Mouse (Mus musculus) stomach, postnatal 0 days (tissue): ENCODE data around the gene Neil1. TPM values are rescaled to one million over a fixed set of nuclear protein-coding genes. Genes with fewer than 3 reads are reported as not detected.

Experiments used
- ATAC-seq: fragments of 200-750 bp; cut with Nextera tagmentation; 2 replicates; pipeline ENCODE4 v1.8.0; 2017; ENCODE audit not compliant: low FRiP score, low TSS enrichment
- DNase-seq: peaks from one replicate; pipeline ENCODE4 v3.0.0-alpha.2; 2016; ENCODE audit warnings: low spot score
- H3K27ac ChIP-seq: fragments of 300-500 bp; sonication (generic); replicated peaks from 2 replicates; pipeline ENCODE4 v1.5.1; 2014; ENCODE audit warnings: mild to moderate bottlenecking, control low read depth
- H3K27me3 ChIP-seq: fragments of 300-500 bp; sonication (generic); 2 replicates; pipeline ENCODE4 v1.6.1; 2014; ENCODE audit warnings: low read length; ENCODE audit not compliant: control insufficient read depth, insufficient read depth
- H3K36me3 ChIP-seq: fragments of 300-500 bp; sonication (generic); 2 replicates; pipeline ENCODE4 v1.6.1; 2014; ENCODE audit warnings: low read length, mixed read lengths; ENCODE audit not compliant: control insufficient read depth, insufficient read depth
- H3K4me1 ChIP-seq: fragments of 300-500 bp; sonication (generic); replicated peaks from 2 replicates; pipeline ENCODE4 v1.6.1; 2014; ENCODE audit warnings: antibody characterized with exemption; ENCODE audit not compliant: control insufficient read depth, insufficient read depth
- H3K4me2 ChIP-seq: fragments of 300-500 bp; sonication (generic); replicated peaks from 2 replicates; pipeline ENCODE4 v1.6.1; 2014; ENCODE audit warnings: low read depth, mild to moderate bottlenecking, control low read depth, moderate library complexity
- H3K4me3 ChIP-seq: fragments of 300-500 bp; sonication (generic); 2 replicates; pipeline ENCODE4 v1.5.1; 2014; ENCODE audit warnings: low read depth, low read length, control low read depth
- H3K9ac ChIP-seq: fragments of 300-500 bp; sonication (generic); 2 replicates; pipeline ENCODE4 v1.6.1; 2014; ENCODE audit warnings: mild to moderate bottlenecking, low read length, control low read depth, mixed read lengths
- H3K9me3 ChIP-seq: fragments of 300-500 bp; sonication (generic); 2 replicates; pipeline ENCODE4 v1.6.1; 2016; ENCODE audit warnings: low read length; ENCODE audit not compliant: control insufficient read depth
- CTCF ChIP-seq: IDR thresholded peaks from 2 replicates; pipeline ENCODE4 v1.5.1; 2016; ENCODE audit warnings: antibody characterized with exemption, low read depth, mild to moderate bottlenecking, moderate library complexity
- EP300 ChIP-seq: optimal IDR thresholded peaks from 2 replicates; pipeline ENCODE3; 2016; ENCODE audit warnings: antibody characterized with exemption
- WGBS: fragments of 180-500 bp; shearing (Covaris S2); extraction: QIAGEN DNeasy Blood & Tissue Kit; methylation state at CpG from one replicate; pipeline ENCODE4 v1.1.7; 2014; 5-methylcytosine and 5-hydroxymethylcytosine counted together
- polyA plus RNA-seq: library from polyadenylated mRNA; unstranded; fragments of >200 nt; fragmentation: Nextera tagmentation; extraction: Ambion mirVana; gene quantifications from 2 replicates; pipeline ENCODE4 v1.2.1, GENCODE M21; 2015

Gene Neil1
- polyA plus RNA-seq, 1 experiment from 2014 or later, result 4.7 TPM

- WGBS, result 86% methylated on average over 8 of the region's 8 CpGs
- ATAC-seq, result no peak
- TF ChIP-seq CTCF (no peak), EP300 (no peak)
Observed at GRCm38 (mm10) chr9:57144830-57145229, 3.3 kb downstream of the Neil1 start.

GRCm38 (mm10) chr9:57143212-57143611 is 4.9 kb downstream of the Neil1 start:
- Histone ChIP-seq H3K9me3 (no peaks in the 10 kb centered on the region), H3K27me3 (no peaks in the 10 kb centered on the region), H3K9ac (no peak overlapping the region), H3K36me3 (peaks cover 4% of the 10 kb centered on the region; the same call in 1 of the 2 replicates), H3K27ac (no peak overlapping the region), H3K4me1 (peaks cover 3% of the 10 kb centered on the region; the same call in 1 of the 2 replicates), H3K4me3 (no peak overlapping the region), H3K4me2 (no peak overlapping the region)
- TF ChIP-seq EP300 (no peak), CTCF (no peak)
- DNase-seq (no peak), ATAC-seq (no peak)
- WGBS, result 81% methylated on average over 11 of the region's 11 CpGs

More at GRCm38 (mm10) chr9:57144830-57145229, 3.3 kb downstream of the Neil1 start:
- Histone ChIP-seq H3K27me3 (no peaks in the 10 kb centered on the region), H3K4me2 (no peak overlapping the region), H3K9me3 (no peaks in the 10 kb centered on the region), H3K9ac (no peak overlapping the region), H3K27ac (no peak overlapping the region), H3K36me3 (no peaks in the 10 kb centered on the region; the same call in 1 of the 2 replicates), H3K4me3 (no peak overlapping the region), H3K4me1 (peaks cover 3% of the 10 kb centered on the region; the same call in 1 of the 2 replicates)
- DNase-seq, result no peak

- H3K4me1 ChIP-seq, result no peaks in the 10 kb centered on the region; the same call in 1 of the 2 replicates
Observed at GRCm38 (mm10) chr9:57141417-57142353, 6.4 kb downstream of the Neil1 start.

GRCm38 (mm10) chr9:57139571-57139970 is 8.5 kb downstream of the Neil1 start:
- no peak for ATAC-seq
- no peak overlapping the region for H3K4me2 ChIP-seq

More at GRCm38 (mm10) chr9:57141417-57142353, 6.4 kb downstream of the Neil1 start:
- peaks cover 6% of the 10 kb centered on the region; the same call in 1 of the 2 replicates for H3K36me3 ChIP-seq
- WGBS, result 89% methylated on average over 17 of the region's 17 CpGs
- H3K27me3 ChIP-seq, result no peaks in the 10 kb centered on the region
- TF ChIP-seq CTCF, result no peak
- no peak for ATAC-seq
- no peak overlapping the region for H3K27ac ChIP-seq
- H3K9me3 ChIP-seq, result no peaks in the 10 kb centered on the region
- H3K4me2 ChIP-seq, result no peak overlapping the region
- no peak for DNase-seq
- no peak overlapping the region for H3K9ac ChIP-seq
- H3K4me3 ChIP-seq, result no peak overlapping the region

GRCm38 (mm10) chr9:57139110-57139509 is 9.0 kb downstream of the Neil1 start:
- H3K4me2 ChIP-seq, result no peak overlapping the region
- H3K9me3 ChIP-seq, result no peaks in the 10 kb centered on the region
- H3K4me1 ChIP-seq, result no peaks in the 10 kb centered on the region
- peaks cover 13% of the 10 kb centered on the region for H3K36me3 ChIP-seq
- DNase-seq, result no peak
- H3K4me3 ChIP-seq, result no peak overlapping the region
- WGBS, result 90% methylated on average over 9 of the region's 9 CpGs
- ATAC-seq, result no peak
- TF ChIP-seq EP300 (no peak), CTCF (no peak)
- H3K9ac ChIP-seq, result no peak overlapping the region
- no peaks in the 10 kb centered on the region for H3K27me3 ChIP-seq
- H3K27ac ChIP-seq, result no peak overlapping the region

More at GRCm38 (mm10) chr9:57139571-57139970, 8.5 kb downstream of the Neil1 start:
- no peak for DNase-seq
- H3K27ac ChIP-seq, result no peak overlapping the region
- TF ChIP-seq EP300 (no peak), CTCF (no peak)
- peaks cover 13% of the 10 kb centered on the region for H3K36me3 ChIP-seq
- no peak overlapping the region for H3K4me3 ChIP-seq
- H3K9ac ChIP-seq, result no peak overlapping the region
- H3K27me3 ChIP-seq, result no peaks in the 10 kb centered on the region
- H3K9me3 ChIP-seq, result no peaks in the 10 kb centered on the region
- 86% methylated on average over 3 of the region's 5 CpGs for WGBS
- no peaks in the 10 kb centered on the region for H3K4me1 ChIP-seq

GRCm38 (mm10) chr9:57138507-57138906 is 9.6 kb downstream of the Neil1 start:
- Histone ChIP-seq H3K4me3 (no peak overlapping the region), H3K9ac (no peak overlapping the region), H3K36me3 (peaks cover 13% of the 10 kb centered on the region), H3K4me1 (no peaks in the 10 kb centered on the region), H3K4me2 (no peak overlapping the region), H3K27ac (no peak overlapping the region), H3K9me3 (no peaks in the 10 kb centered on the region), H3K27me3 (no peaks in the 10 kb centered on the region)
- ATAC-seq, result no peak
- TF ChIP-seq EP300, result no peak
- no peak for DNase-seq
- 87% methylated on average over 6 of the region's 6 CpGs for WGBS
